Mouse (Mus musculus) kidney, embryonic 14.5 days (tissue): Measurements from ENCODE around the gene Uhrf1. TPM values are rescaled to one million over a fixed set of nuclear protein-coding genes. Genes with fewer than 3 reads are reported as not detected.

ENCODE experiments used
- ATAC-seq: fragments of 200-750 bp; cut with Nextera tagmentation; 2 replicates; pipeline ENCODE4 v1.8.0; 2017; ENCODE audit warnings: moderate number of reproducible peaks, mild to moderate bottlenecking, moderate TSS enrichment, moderate library complexity; ENCODE audit not compliant: low FRiP score, low TSS enrichment
- H3K27ac ChIP-seq: fragments of 300-500 bp; sonication (generic); 2 replicates; pipeline ENCODE4 v1.5.1; 2014; ENCODE audit warnings: low read depth, mild to moderate bottlenecking, low read length, moderate library complexity, mixed read lengths
- H3K27me3 ChIP-seq: fragments of 300-500 bp; sonication (generic); 2 replicates; pipeline ENCODE4 v1.6.1; 2014; ENCODE audit warnings: mild to moderate bottlenecking, low read length; ENCODE audit not compliant: control insufficient read depth, insufficient read depth
- H3K36me3 ChIP-seq: fragments of 300-500 bp; sonication (generic); 2 replicates; pipeline ENCODE4 v1.6.1; 2014; ENCODE audit warnings: low read length, mixed read lengths; ENCODE audit not compliant: control insufficient read depth, insufficient read depth
- H3K4me1 ChIP-seq: fragments of 300-500 bp; sonication (generic); 2 replicates; pipeline ENCODE4 v1.6.1; 2014; ENCODE audit warnings: low read length, mixed read lengths; ENCODE audit not compliant: control insufficient read depth, insufficient read depth
- H3K4me2 ChIP-seq: fragments of 300-500 bp; sonication (generic); replicated peaks from 2 replicates; pipeline ENCODE4 v1.6.1; 2014; ENCODE audit warnings: low read depth, mild to moderate bottlenecking, low read length
- H3K4me3 ChIP-seq: fragments of 300-500 bp; sonication (generic); 2 replicates; pipeline ENCODE4 v1.5.1; 2014; ENCODE audit warnings: mild to moderate bottlenecking, low read length
- H3K9ac ChIP-seq: fragments of 300-500 bp; sonication (generic); 2 replicates; pipeline ENCODE4 v1.6.1; 2014; ENCODE audit warnings: low read depth, mild to moderate bottlenecking, low read length, moderate library complexity
- H3K9me3 ChIP-seq: fragments of 300-500 bp; sonication (generic); 2 replicates; pipeline ENCODE4 v1.6.1; 2016; ENCODE audit warnings: low read length; ENCODE audit not compliant: control insufficient read depth
- WGBS: fragments of 180-500 bp; shearing (Covaris S2); extraction: QIAGEN DNeasy Blood & Tissue Kit; methylation state at CpG from one replicate; pipeline ENCODE4 v1.1.7; 2014; 5-methylcytosine and 5-hydroxymethylcytosine counted together
- polyA plus RNA-seq: library from polyadenylated mRNA; unstranded; fragments of >200 nt; fragmentation: Nextera tagmentation; extraction: Ambion mirVana; gene quantifications from 2 replicates; pipeline ENCODE4 v1.2.1, GENCODE M21; 2014

Gene Uhrf1
- polyA plus RNA-seq, 1 experiment from 2014 or later: 143 TPM

GRCm38 (mm10) chr17:56324419-56324818, 21.3 kb downstream of the Uhrf1 start:
- ATAC-seq: no peak
- 53% methylated on average over 3 of the region's 3 CpGs for WGBS

GRCm38 (mm10) chr17:56325450-56326152, 22.5 kb downstream of the Uhrf1 start, which contains the start of gene Kdm4b:
TSS of gene Kdm4b (plus strand) at chr17:56326062.
- peaks cover 15% of the 10 kb centered on the region for H3K4me1 ChIP-seq
- WGBS: under 1% methylated on average over 49 of the region's 57 CpGs
- H3K4me3 ChIP-seq: peak within 1 kb of the TSS; percentile 89
- H3K4me2 ChIP-seq: peak within 1 kb of the TSS; percentile 94
- peak within 1 kb of the TSS; percentile 85 for H3K27ac ChIP-seq
- peaks cover 24% of the 10 kb centered on the region for H3K36me3 ChIP-seq
- H3K9me3 ChIP-seq: no peaks in the 10 kb centered on the region
- ATAC-seq: peak; percentile 99
- H3K27me3 ChIP-seq: no peaks in the 10 kb centered on the region
- H3K9ac ChIP-seq: peak within 1 kb of the TSS; percentile 95

More at GRCm38 (mm10) chr17:56324419-56324818, 21.3 kb downstream of the Uhrf1 start:
- Histone ChIP-seq H3K27ac (no peak overlapping the region), H3K4me2 (no peak overlapping the region), H3K36me3 (peaks cover 36% of the 10 kb centered on the region), H3K4me3 (no peak overlapping the region), H3K9ac (no peak overlapping the region), H3K4me1 (peaks cover 15% of the 10 kb centered on the region), H3K27me3 (no peaks in the 10 kb centered on the region), H3K9me3 (no peaks in the 10 kb centered on the region)

GRCm38 (mm10) chr17:56326153-56327147, 23.3 kb downstream of the Uhrf1 start:
- H3K27ac ChIP-seq: peak overlapping the region; percentile 85
- WGBS: 2% methylated on average over 62 of the region's 67 CpGs
- peaks cover 15% of the 10 kb centered on the region for H3K4me1 ChIP-seq

DNA sequence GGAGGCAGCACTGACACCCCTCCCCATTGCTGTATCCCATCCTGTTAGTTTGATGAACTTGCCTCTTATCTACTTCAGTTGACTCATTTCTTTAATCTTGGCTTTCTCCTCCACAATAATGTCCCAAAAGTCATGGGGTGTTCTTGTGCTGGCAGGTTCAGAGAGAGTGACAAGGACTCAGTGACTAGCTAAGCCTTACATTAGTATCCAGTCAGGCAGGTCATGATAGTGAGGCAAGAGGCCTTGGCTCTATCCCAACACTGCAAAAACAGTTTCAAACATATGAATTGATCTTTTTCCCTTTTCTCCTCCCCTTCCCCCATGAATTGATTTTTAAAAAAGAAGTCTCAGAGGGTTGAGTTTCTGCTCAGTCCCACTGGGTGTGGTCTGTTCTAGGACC, 26.1 kb downstream of the Uhrf1 start:
- no peak overlapping the region for H3K4me3 ChIP-seq
- no peak overlapping the region for H3K9ac ChIP-seq
- ATAC-seq: no peak

More at GRCm38 (mm10) chr17:56326153-56327147, 23.3 kb downstream of the Uhrf1 start:
- Histone ChIP-seq H3K36me3 (peaks cover 18% of the 10 kb centered on the region), H3K27me3 (no peaks in the 10 kb centered on the region), H3K9me3 (no peaks in the 10 kb centered on the region), H3K4me3 (peak overlapping the region; percentile 89), H3K4me2 (peak overlapping the region; percentile 94), H3K9ac (peak overlapping the region; percentile 95)
- ATAC-seq: peak; percentile 48; the same call in 1 of the 2 replicates

GRCm38 (mm10) chr17:56330345-56330744, 27.2 kb downstream of the Uhrf1 start:
- no peak overlapping the region for H3K9ac ChIP-seq
- ATAC-seq: no peak
- WGBS: 83% methylated on average over 3 of the region's 3 CpGs
- peaks cover 15% of the 10 kb centered on the region for H3K4me1 ChIP-seq
- H3K27ac ChIP-seq: no peak overlapping the region
- H3K4me2 ChIP-seq: no peak overlapping the region
- no peaks in the 10 kb centered on the region for H3K27me3 ChIP-seq
- no peaks in the 10 kb centered on the region for H3K9me3 ChIP-seq
- H3K4me3 ChIP-seq: no peak overlapping the region
- no peaks in the 10 kb centered on the region; the same call in 1 of the 2 replicates for H3K36me3 ChIP-seq

More for the DNA sequence above, 26.1 kb downstream of the Uhrf1 start:
- Histone ChIP-seq H3K27me3 (no peaks in the 10 kb centered on the region), H3K9me3 (no peaks in the 10 kb centered on the region), H3K4me1 (peaks cover 15% of the 10 kb centered on the region), H3K27ac (no peak overlapping the region), H3K36me3 (no peaks in the 10 kb centered on the region; the same call in 1 of the 2 replicates), H3K4me2 (no peak overlapping the region)

GRCm38 (mm10) chr17:56331256-56331655, 28.1 kb downstream of the Uhrf1 start:
- Histone ChIP-seq H3K4me3 (no peak overlapping the region), H3K27ac (no peak overlapping the region), H3K9me3 (no peaks in the 10 kb centered on the region), H3K4me1 (peaks cover 15% of the 10 kb centered on the region), H3K4me2 (no peak overlapping the region), H3K27me3 (no peaks in the 10 kb centered on the region), H3K9ac (no peak overlapping the region), H3K36me3 (no peaks in the 10 kb centered on the region; the same call in 1 of the 2 replicates)
- no peak for ATAC-seq

DNA sequence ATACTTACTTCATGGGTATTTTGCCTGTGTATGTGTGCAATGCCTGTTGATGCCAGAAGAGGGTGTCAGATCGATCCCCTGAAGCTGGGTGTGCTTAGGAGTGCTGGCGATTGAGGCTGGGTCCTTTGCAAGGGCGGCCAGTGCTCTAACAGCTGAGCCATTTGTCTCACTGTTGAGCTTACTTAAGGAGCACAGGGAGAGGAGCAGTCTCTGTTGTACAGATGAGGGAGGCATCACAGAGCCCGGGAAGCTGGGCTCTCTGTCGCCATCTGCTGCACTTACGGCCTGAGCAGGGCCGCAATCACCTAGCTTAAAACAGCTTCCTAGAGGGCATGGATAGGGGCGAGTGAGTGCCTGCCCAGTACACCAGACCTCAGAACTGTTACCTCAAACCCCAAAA, 29.9 kb downstream of the Uhrf1 start:
- WGBS: 37% methylated on average over 8 of the region's 8 CpGs
- ATAC-seq: no peak
- Histone ChIP-seq H3K27ac (no peak overlapping the region), H3K9me3 (no peaks in the 10 kb centered on the region), H3K9ac (no peak overlapping the region), H3K4me2 (no peak overlapping the region), H3K4me3 (no peak overlapping the region), H3K4me1 (peaks cover 6% of the 10 kb centered on the region), H3K36me3 (no peaks in the 10 kb centered on the region; the same call in 1 of the 2 replicates), H3K27me3 (no peaks in the 10 kb centered on the region)

- Histone ChIP-seq H3K4me3 (no peak overlapping the region), H3K27me3 (no peaks in the 10 kb centered on the region), H3K9ac (no peak overlapping the region), H3K4me2 (no peak overlapping the region), H3K27ac (no peak overlapping the region), H3K4me1 (no peaks in the 10 kb centered on the region), H3K36me3 (no peaks in the 10 kb centered on the region; the same call in 1 of the 2 replicates), H3K9me3 (no peaks in the 10 kb centered on the region)
- ATAC-seq: no peak
- WGBS: 46% methylated on average over 4 of the region's 4 CpGs
These were observed 34.1 kb downstream of the Uhrf1 start for GRCm38 (mm10) chr17:56337190-56337589.
